In the genomic region with DNA sequence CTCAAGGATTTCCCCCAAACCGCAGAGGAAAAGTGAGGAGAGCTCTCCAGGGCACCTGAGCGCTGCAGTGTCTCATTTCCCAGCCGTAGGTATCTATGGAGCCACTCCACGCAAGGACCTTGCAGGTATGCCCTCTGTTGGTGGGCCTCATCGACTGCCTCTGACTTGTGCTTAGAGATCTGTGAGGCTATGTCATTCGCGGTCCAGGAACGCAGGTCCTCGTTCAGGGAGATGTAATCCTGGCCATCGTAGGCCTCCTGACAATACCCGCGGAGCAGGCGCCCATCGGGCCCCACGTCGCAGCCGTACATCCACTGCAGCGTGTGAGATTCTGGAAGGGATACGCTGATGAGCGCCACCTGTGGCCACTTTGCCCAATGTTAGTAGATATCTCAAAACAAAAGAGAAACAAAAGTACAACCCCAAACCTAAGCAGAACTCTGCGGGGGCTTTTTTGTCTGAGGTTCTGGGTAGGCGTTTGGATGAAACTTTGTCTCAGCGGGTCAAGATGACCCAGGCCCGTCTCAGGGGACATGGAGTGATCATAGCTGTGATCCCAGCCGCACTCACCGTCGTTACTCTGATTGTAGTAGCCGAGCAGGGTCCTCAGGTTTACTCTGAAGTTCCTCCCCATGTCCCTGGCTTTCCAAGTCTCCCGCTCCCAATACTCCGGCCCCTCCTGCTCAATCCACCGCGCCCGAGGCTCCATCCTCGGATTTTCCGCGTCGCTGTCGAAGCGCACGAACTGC, we compare ENCODE assay signal across 8 mouse cellular contexts. TPM values are rescaled to one million over a fixed set of nuclear protein-coding genes. Genes with fewer than 3 reads are reported as not detected.
DNase-seq lines count a peak whose midpoint lies in the region; ATAC-seq and TF ChIP-seq lines count a peak whose summit lies in the region.
"Not testable (repeated sequence)": the region's sequence is repeated elsewhere in the genome, so short reads cannot be mapped to it uniquely, and the experiment has no call there.

No protein-coding gene starts in this region.

- peak; percentile 52 for ATAC-seq in embryonic facial prominence, embryonic 15.5 days (ENCODE audit: insufficient number of reproducible peaks, low FRiP score, low TSS enrichment, low read depth)
- ATAC-seq in heart, embryonic 14.5 days (ENCODE audit: insufficient number of reproducible peaks, insufficient read depth, low FRiP score, low read depth): peak; percentile 37
- ATAC-seq in midbrain, embryonic 12.5 days (ENCODE audit: low FRiP score, low read depth): peak; percentile 65

- H3K9ac ChIP-seq in embryonic facial prominence, embryonic 15.5 days: peak overlapping the region; percentile 45
- peak overlapping the region; percentile 62 for H3K9ac ChIP-seq in heart, embryonic 14.5 days (ENCODE audit: low read length)
- H3K9ac ChIP-seq in midbrain, embryonic 12.5 days (replicated peaks): peak overlapping the region; percentile 55

- H3K4me2 ChIP-seq in embryonic facial prominence, embryonic 15.5 days (replicated peaks): peak overlapping the region; percentile 89
- peak overlapping the region; percentile 90 for H3K4me2 ChIP-seq in heart, embryonic 14.5 days (ENCODE audit: low read length)
- peak overlapping the region; percentile 82 for H3K4me2 ChIP-seq in midbrain, embryonic 12.5 days (replicated peaks)

- not testable (repeated sequence) for H3K9me3 ChIP-seq in embryonic facial prominence, embryonic 15.5 days (replicated peaks); heart, embryonic 14.5 days (ENCODE audit: control insufficient read depth, low read length); midbrain, embryonic 12.5 days

- WGBS in bone marrow, adult 2 months: 1% methylated on average over 40 of the region's 40 CpGs
- under 1% methylated on average over 40 of the region's 40 CpGs for WGBS in embryonic facial prominence, embryonic 15.5 days
- 2% methylated on average over 40 of the region's 40 CpGs for WGBS in heart, embryonic 14.5 days
- WGBS in midbrain, embryonic 12.5 days: 2% methylated on average over 40 of the region's 40 CpGs

- DNase-seq in 416B (ENCODE audit: low read depth): peak; percentile 66
- peak; percentile 79 for DNase-seq in kidney, adult 9 months
- peak; percentile 28 for DNase-seq in liver
- peak; percentile 64 for DNase-seq in spleen, adult 12 weeks (ENCODE audit: low spot score)

- H3K36me3 ChIP-seq in embryonic facial prominence, embryonic 15.5 days; heart, embryonic 14.5 days (ENCODE audit: control insufficient read depth, insufficient read depth, low read length); midbrain, embryonic 12.5 days: not testable (repeated sequence)

- TF ChIP-seq CTCF in bone marrow, adult 2 months (IDR thresholded peaks at IDR 0.05; ENCODE audit: control insufficient read depth, insufficient read depth, low read length): peak; percentile 41; the same call in 1 of the 2 replicates

- H3K27ac ChIP-seq in bone marrow, adult 2 months (ENCODE audit: control insufficient read depth, insufficient read depth, low read depth, low read length, poor library complexity): peak overlapping the region; percentile 91
- peak overlapping the region; percentile 39; the same call in 1 of the 2 replicates for H3K27ac ChIP-seq in embryonic facial prominence, embryonic 15.5 days (replicated peaks)
- H3K27ac ChIP-seq in heart, embryonic 14.5 days (replicated peaks in 1 of 2; ENCODE audit: control insufficient read depth in 1 of 2, insufficient read depth in 1 of 2, low read depth in 2 of 2, low read length in 2 of 2); midbrain, embryonic 12.5 days (replicated peaks): not testable (repeated sequence)

- H3K4me3 ChIP-seq in bone marrow, adult 2 months (replicated peaks; ENCODE audit: control insufficient read depth, low read depth, low read length): peak overlapping the region; percentile 88
- peak overlapping the region; percentile 55 for H3K4me3 ChIP-seq in embryonic facial prominence, embryonic 15.5 days (replicated peaks)
- peak overlapping the region; percentile 49 to 57 for H3K4me3 ChIP-seq in heart, embryonic 14.5 days (ENCODE audit: control insufficient read depth in 1 of 2, insufficient read depth in 1 of 2, low read depth in 1 of 2, low read length in 2 of 2)
- peak overlapping the region; percentile 48 for H3K4me3 ChIP-seq in midbrain, embryonic 12.5 days

- not testable (repeated sequence) for TF ChIP-seq POLR2A in bone marrow, adult 2 months (IDR thresholded peaks at IDR 0.05; ENCODE audit: borderline replicate concordance, control insufficient read depth, low read depth, low read length)

- not testable (repeated sequence) for H3K27me3 ChIP-seq in embryonic facial prominence, embryonic 15.5 days; heart, embryonic 14.5 days (ENCODE audit: control insufficient read depth, insufficient read depth, low read length); midbrain, embryonic 12.5 days

- not testable (repeated sequence) for H3K4me1 ChIP-seq in bone marrow, adult 2 months (ENCODE audit: control insufficient read depth, insufficient read depth, low read length); embryonic facial prominence, embryonic 15.5 days; heart, embryonic 14.5 days (ENCODE audit: control insufficient read depth in 2 of 2, insufficient read depth in 2 of 2, low read length in 2 of 2); midbrain, embryonic 12.5 days

RNA-seq across cellular contexts. Expression of a gene that starts 0.9 kb away (rescaled TPM):
- polyA plus RNA-seq in bone marrow, adult 2 months (2011; ENCODE audit: insufficient read depth, insufficient read length, low replicate concordance, missing spikeins): 60.1 and 94.6 TPM in 2 replicates
- polyA plus RNA-seq in embryonic facial prominence, embryonic 15.5 days (2015; fragmentation: Nextera tagmentation; extraction: Ambion mirVana): 24.9 and 26.4 TPM in 2 replicates
- polyA plus RNA-seq in heart, embryonic 14.5 days (2014; fragmentation: Nextera tagmentation; extraction: Ambion mirVana): 4.2 and 4.4 TPM in 2 replicates
- 4.2 and 6.1 TPM in 2 replicates for polyA plus RNA-seq in midbrain, embryonic 12.5 days (2016; fragmentation: Nextera tagmentation; extraction: Ambion mirVana)

RNA-seq across cellular contexts. Expression of a gene that starts 10.8 kb away (rescaled TPM):
- 23.5 and 45.8 TPM in 2 replicates for polyA plus RNA-seq in bone marrow, adult 2 months (2011; ENCODE audit: insufficient read depth, insufficient read length, low replicate concordance, missing spikeins)
- polyA plus RNA-seq in embryonic facial prominence, embryonic 15.5 days (2015; fragmentation: Nextera tagmentation; extraction: Ambion mirVana): 26.8 and 27.2 TPM in 2 replicates
- 7.4 and 8.7 TPM in 2 replicates for polyA plus RNA-seq in heart, embryonic 14.5 days (2014; fragmentation: Nextera tagmentation; extraction: Ambion mirVana)
- 6.4 and 6.8 TPM in 2 replicates for polyA plus RNA-seq in midbrain, embryonic 12.5 days (2016; fragmentation: Nextera tagmentation; extraction: Ambion mirVana)

RNA-seq across cellular contexts. Expression of a gene that starts 11.0 kb away (rescaled TPM):
- not detected in 2 replicates for polyA plus RNA-seq in bone marrow, adult 2 months (2011; ENCODE audit: insufficient read depth, insufficient read length, low replicate concordance, missing spikeins)
- polyA plus RNA-seq in embryonic facial prominence, embryonic 15.5 days (2015; fragmentation: Nextera tagmentation; extraction: Ambion mirVana): 0.11 TPM in 1 of 2 replicates, not detected in the other
- polyA plus RNA-seq in heart, embryonic 14.5 days (2014; fragmentation: Nextera tagmentation; extraction: Ambion mirVana): not detected in 2 replicates
- polyA plus RNA-seq in midbrain, embryonic 12.5 days (2016; fragmentation: Nextera tagmentation; extraction: Ambion mirVana): not detected in 2 replicates

RNA-seq across cellular contexts. Expression of a gene that starts 11.4 kb away (rescaled TPM):
- 48.0 and 67.4 TPM in 2 replicates for polyA plus RNA-seq in bone marrow, adult 2 months (2011; ENCODE audit: insufficient read depth, insufficient read length, low replicate concordance, missing spikeins)
- 3.0 and 3.7 TPM in 2 replicates for polyA plus RNA-seq in embryonic facial prominence, embryonic 15.5 days (2015; fragmentation: Nextera tagmentation; extraction: Ambion mirVana)
- polyA plus RNA-seq in heart, embryonic 14.5 days (2014; fragmentation: Nextera tagmentation; extraction: Ambion mirVana): 2.6 and 2.7 TPM in 2 replicates
- polyA plus RNA-seq in midbrain, embryonic 12.5 days (2016; fragmentation: Nextera tagmentation; extraction: Ambion mirVana): 4.1 and 5.0 TPM in 2 replicates

RNA-seq across cellular contexts. Expression of a gene that starts 26.4 kb away (rescaled TPM):
- polyA plus RNA-seq in bone marrow, adult 2 months (2011; ENCODE audit: insufficient read depth, insufficient read length, low replicate concordance, missing spikeins): not detected in 2 replicates
- 0.12 TPM in 1 of 2 replicates, not detected in the other for polyA plus RNA-seq in embryonic facial prominence, embryonic 15.5 days (2015; fragmentation: Nextera tagmentation; extraction: Ambion mirVana)
- polyA plus RNA-seq in heart, embryonic 14.5 days (2014; fragmentation: Nextera tagmentation; extraction: Ambion mirVana): not detected in 2 replicates
- polyA plus RNA-seq in midbrain, embryonic 12.5 days (2016; fragmentation: Nextera tagmentation; extraction: Ambion mirVana): not detected in 2 replicates

Comparison
In these comparisons a context has a peak if more than half of its experiments do, and no peak if none do; other contexts are left out.
1. DNase-seq: peak in every context shown above with its lines; median percentile 79 in kidney, adult 9 months; 66 in 416B; 64 in spleen, adult 12 weeks; 28 in liver.